Mouse (Mus musculus) liver, embryonic 11.5 days (tissue): Measurements from ENCODE around the gene Nlk. TPM values are rescaled to one million over a fixed set of nuclear protein-coding genes. Genes with fewer than 3 reads are reported as not detected.
"Not testable (repeated sequence)": the region's sequence is repeated elsewhere in the genome, so short reads cannot be mapped to it uniquely, and the experiment has no call there.

Experiments
- ATAC-seq: fragments of 200-750 bp; cut with Nextera tagmentation; replicated peaks from 2 replicates; pipeline ENCODE4 v1.8.0; 2017; ENCODE audit warnings: moderate number of reproducible peaks, mild to moderate bottlenecking, moderate TSS enrichment, moderate library complexity; ENCODE audit not compliant: low FRiP score
- DNase-seq: peaks from one replicate; pipeline ENCODE4 v3.0.0-alpha.2; 2017; ENCODE audit warnings: low spot score
- H3K27ac ChIP-seq: fragments of 300-500 bp; sonication (generic); 2 replicates; pipeline ENCODE4 v1.5.1; 2014; ENCODE audit warnings: mild to moderate bottlenecking, low read depth, low read length, control low read depth
- H3K27me3 ChIP-seq: fragments of 300-500 bp; sonication (generic); replicated peaks from 2 replicates; pipeline ENCODE4 v1.6.1; 2014; ENCODE audit warnings: low read length, mixed read lengths; ENCODE audit not compliant: control insufficient read depth, insufficient read depth
- H3K36me3 ChIP-seq: fragments of 300-500 bp; sonication (generic); 2 replicates; pipeline ENCODE4 v1.6.1; 2014; ENCODE audit warnings: mild to moderate bottlenecking, low read length, moderate library complexity, mixed read lengths; ENCODE audit not compliant: control insufficient read depth, insufficient read depth
- H3K4me1 ChIP-seq: fragments of 300-500 bp; sonication (generic); replicated peaks from 2 replicates; pipeline ENCODE4 v1.6.1; 2014; ENCODE audit warnings: low read length, mixed read lengths; ENCODE audit not compliant: control insufficient read depth, insufficient read depth
- H3K4me2 ChIP-seq: fragments of 300-500 bp; sonication (generic); 2 replicates; pipeline ENCODE4 v1.6.1; 2014; ENCODE audit warnings: mild to moderate bottlenecking, control low read depth, moderate library complexity
- H3K4me3 ChIP-seq: fragments of 300-500 bp; sonication (generic); 2 replicates; pipeline ENCODE4 v1.5.1; 2014; ENCODE audit warnings: low read depth, low read length, control low read depth
- H3K9ac ChIP-seq: fragments of 300-500 bp; sonication (generic); 2 replicates; pipeline ENCODE4 v1.6.1; 2014; ENCODE audit warnings: low read depth, low read length, control low read depth
- H3K9me3 ChIP-seq: fragments of 300-500 bp; sonication (generic); 2 replicates; pipeline ENCODE4 v1.6.1; 2016; ENCODE audit warnings: low read length, inconsistent platforms, mixed read lengths; ENCODE audit not compliant: control insufficient read depth
- WGBS: fragments of 180-500 bp; shearing (Covaris S2); extraction: QIAGEN DNeasy Blood & Tissue Kit; methylation state at CpG from one replicate; pipeline ENCODE4 v1.1.7; 2014; 5-methylcytosine and 5-hydroxymethylcytosine counted together
- polyA plus RNA-seq: library from polyadenylated mRNA; unstranded; fragments of >200 nt; fragmentation: Nextera tagmentation; extraction: Ambion mirVana; gene quantifications from 2 replicates; pipeline ENCODE4 v1.2.1, GENCODE M21; 2014

The Nlk gene
- polyA plus RNA-seq, 1 experiment from 2014 or later, result 17.2 TPM

DNA sequence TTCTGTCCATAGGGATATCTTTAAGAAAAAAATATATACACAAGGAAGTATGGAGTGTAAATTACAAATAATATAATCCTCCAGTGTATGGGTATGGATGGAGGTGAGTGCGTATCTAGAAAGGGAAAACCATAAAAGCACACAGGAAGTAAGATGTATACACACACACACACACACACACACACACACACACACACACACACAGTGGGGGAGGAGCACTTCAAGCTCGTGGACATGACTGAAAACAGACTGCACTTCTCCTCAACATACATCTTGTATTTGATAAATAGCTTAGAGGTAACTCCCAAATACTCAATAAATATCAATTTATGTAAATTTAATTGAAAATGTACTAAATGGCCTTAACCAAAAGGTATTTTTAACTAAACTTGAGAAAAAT is 32.3 kb downstream of the Nlk start:
- Histone ChIP-seq H3K4me3 (no peak overlapping the region), H3K9me3 (no peaks in the 10 kb centered on the region), H3K9ac (no peak overlapping the region), H3K27ac (no peak overlapping the region), H3K27me3 (no peaks in the 10 kb centered on the region), H3K4me1 (peaks cover 26% of the 10 kb centered on the region), H3K36me3 (no peaks in the 10 kb centered on the region), H3K4me2 (no peak overlapping the region)
- WGBS, result 57% methylated on average over 2 of the region's 2 CpGs
- DNase-seq (no peak), ATAC-seq (no peak)

DNA sequence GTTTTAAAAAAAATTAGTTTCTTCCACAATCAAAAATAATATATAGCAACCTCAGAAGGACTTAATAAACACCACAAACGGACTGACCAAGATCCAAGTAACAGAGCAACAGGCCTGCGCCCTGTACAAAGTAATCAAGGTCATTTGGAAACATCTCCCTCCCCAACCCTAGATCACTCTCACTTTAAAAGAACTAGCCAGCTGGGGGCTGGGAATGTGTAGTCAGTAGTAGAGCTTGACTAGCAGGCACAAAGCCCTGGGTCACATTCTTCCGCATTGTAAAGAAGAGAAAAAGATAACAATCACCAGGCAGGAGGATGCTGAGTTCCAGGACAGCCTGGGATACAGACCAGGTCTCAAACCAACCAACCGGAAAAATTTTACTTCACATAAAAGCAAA is 33.3 kb downstream of the Nlk start:
- H3K4me2 ChIP-seq, result no peak overlapping the region
- no peaks in the 10 kb centered on the region for H3K9me3 ChIP-seq
- no peak overlapping the region for H3K27ac ChIP-seq
- no peaks in the 10 kb centered on the region for H3K36me3 ChIP-seq
- no peak overlapping the region for H3K9ac ChIP-seq
- WGBS, result 62% methylated on average over 4 of the region's 4 CpGs
- ATAC-seq, result no peak
- no peaks in the 10 kb centered on the region for H3K27me3 ChIP-seq
- no peak for DNase-seq
- no peak overlapping the region for H3K4me3 ChIP-seq
- peaks cover 26% of the 10 kb centered on the region for H3K4me1 ChIP-seq

DNA sequence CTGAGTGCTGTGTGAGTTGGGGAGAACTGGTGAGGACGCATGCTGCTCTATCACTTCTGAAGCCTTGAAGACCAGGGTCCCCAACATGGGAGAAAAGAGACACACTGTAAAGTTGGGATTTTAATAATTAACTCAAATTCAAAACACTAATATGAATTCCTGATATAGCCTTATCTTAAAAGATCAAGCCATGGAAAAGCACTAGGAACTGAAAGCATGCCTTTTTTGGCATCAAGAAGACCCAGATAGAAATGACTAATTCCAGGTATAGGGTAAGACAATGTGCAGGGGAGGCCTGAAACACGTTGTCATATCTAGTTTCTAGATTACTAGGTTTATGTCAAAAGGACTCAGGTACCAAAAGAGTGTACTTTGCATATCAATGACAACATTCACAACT is 48.0 kb downstream of the Nlk start:
- Histone ChIP-seq H3K27ac (no peak overlapping the region), H3K27me3 (no peaks in the 10 kb centered on the region), H3K4me1 (no peaks in the 10 kb centered on the region), H3K4me2 (no peak overlapping the region), H3K9ac (no peak overlapping the region), H3K36me3 (no peaks in the 10 kb centered on the region), H3K9me3 (no peaks in the 10 kb centered on the region), H3K4me3 (no peak overlapping the region)
- DNase-seq (no peak), ATAC-seq (no peak)
- 81% methylated on average over 2 of the region's 2 CpGs for WGBS

DNA sequence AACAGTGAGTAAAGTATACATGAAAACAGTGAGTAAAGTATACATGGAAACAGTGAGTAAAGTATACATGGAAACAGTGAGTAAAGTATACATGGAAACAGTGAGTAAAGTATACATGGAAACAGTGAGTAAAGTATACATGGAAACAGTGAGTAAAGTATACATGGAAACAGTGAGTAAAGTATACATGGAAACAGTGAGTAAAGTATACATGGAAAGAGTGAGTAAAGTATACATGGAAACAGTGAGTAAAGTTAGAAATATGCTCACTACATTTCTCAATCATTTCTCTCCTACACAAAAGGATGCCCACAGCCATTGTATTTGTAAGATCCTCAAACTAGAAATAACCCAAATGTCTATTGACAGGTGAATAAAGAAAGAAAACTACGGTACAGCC is 48.8 kb downstream of the Nlk start:
- not testable (repeated sequence) for H3K4me3 ChIP-seq, H3K4me1 ChIP-seq, H3K9ac ChIP-seq, H3K36me3 ChIP-seq, H3K27me3 ChIP-seq, H3K9me3 ChIP-seq, ATAC-seq, H3K4me2 ChIP-seq, H3K27ac ChIP-seq, DNase-seq
- WGBS, result 94% methylated on average over 1 of the region's 1 CpGs

DNA sequence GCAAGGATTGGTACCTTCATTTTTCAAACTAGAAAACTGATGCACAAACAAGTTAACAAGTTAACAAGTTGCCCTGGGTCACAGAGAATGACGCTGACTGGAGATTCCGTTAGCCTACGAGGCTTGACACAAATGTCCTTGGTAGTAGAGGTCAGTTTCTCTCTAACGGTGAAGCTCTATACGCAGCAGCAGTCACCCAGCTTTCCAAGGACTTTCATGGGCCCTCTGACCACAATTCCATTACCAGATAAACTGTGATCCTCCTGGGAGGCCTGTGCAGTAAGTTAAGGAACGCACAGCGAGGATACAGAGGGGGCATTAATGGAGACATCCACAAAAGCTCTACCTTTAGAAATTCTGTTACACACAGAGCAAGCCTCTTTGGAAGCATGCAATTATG is 53.4 kb downstream of the Nlk start:
- WGBS, result 86% methylated on average over 7 of the region's 7 CpGs
- Histone ChIP-seq H3K9ac (no peak overlapping the region), H3K36me3 (no peaks in the 10 kb centered on the region), H3K27ac (no peak overlapping the region), H3K9me3 (no peaks in the 10 kb centered on the region), H3K4me2 (no peak overlapping the region), H3K27me3 (no peaks in the 10 kb centered on the region), H3K4me3 (no peak overlapping the region), H3K4me1 (no peaks in the 10 kb centered on the region)
- ATAC-seq, result no peak
- DNase-seq, result no peak

DNA sequence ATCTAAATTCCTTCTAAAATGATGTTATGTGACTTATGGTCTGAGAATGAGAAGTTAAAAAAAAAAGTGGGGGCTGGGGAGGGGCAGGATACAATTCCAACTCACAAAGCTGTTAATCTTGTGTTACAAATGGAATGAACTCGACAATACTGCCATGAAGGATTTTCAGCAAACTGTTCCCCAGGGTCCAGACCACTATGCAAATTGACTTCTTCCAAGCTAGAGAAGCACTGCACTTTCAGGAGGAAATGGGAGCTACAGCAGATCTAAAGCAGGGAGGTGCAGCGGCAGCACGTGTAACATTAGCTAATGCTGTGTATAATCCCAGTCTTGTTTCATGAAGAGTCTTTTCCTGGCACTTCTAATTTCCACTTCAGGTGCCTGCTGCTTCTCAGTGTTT is 55.0 kb downstream of the Nlk start:
- H3K4me2 ChIP-seq, result no peak overlapping the region
- WGBS, result 68% methylated on average over 3 of the region's 3 CpGs

DNA sequence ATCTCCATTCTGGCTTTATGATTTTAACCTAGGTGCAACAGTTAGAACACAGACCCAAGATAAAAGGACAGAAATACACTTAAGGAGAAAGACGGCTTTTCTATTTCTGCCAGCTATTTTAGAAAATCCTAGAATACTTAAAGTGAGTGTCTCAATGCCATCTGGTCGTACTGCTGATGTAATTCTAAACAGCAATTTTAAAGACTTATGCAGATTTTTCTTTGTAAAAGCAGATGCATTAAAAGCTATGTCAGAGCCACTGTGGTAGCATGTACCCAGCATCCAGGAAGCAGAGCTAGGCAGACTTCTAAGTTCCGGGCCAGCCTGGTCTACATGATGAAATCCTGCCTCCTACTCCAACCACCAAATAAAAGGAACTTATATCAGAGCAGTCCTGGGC is 56.1 kb downstream of the Nlk start:
- H3K4me1 ChIP-seq, result no peaks in the 10 kb centered on the region
- H3K4me2 ChIP-seq, result no peak overlapping the region
- H3K36me3 ChIP-seq, result peaks cover 4% of the 10 kb centered on the region; the same call in 1 of the 2 replicates
- H3K27me3 ChIP-seq, result no peaks in the 10 kb centered on the region
- ATAC-seq (no peak), DNase-seq (no peak)
- H3K27ac ChIP-seq, result no peak overlapping the region
- H3K9me3 ChIP-seq, result no peaks in the 10 kb centered on the region
- no peak overlapping the region for H3K9ac ChIP-seq
- no peak overlapping the region for H3K4me3 ChIP-seq
- 90% methylated on average over 3 of the region's 3 CpGs for WGBS

More for the DNA sequence above, 55.0 kb downstream of the Nlk start:
- ATAC-seq (no peak), DNase-seq (no peak)
- Histone ChIP-seq H3K4me3 (no peak overlapping the region), H3K4me1 (no peaks in the 10 kb centered on the region), H3K36me3 (no peaks in the 10 kb centered on the region), H3K9me3 (no peaks in the 10 kb centered on the region), H3K9ac (no peak overlapping the region), H3K27me3 (no peaks in the 10 kb centered on the region), H3K27ac (no peak overlapping the region)

DNA sequence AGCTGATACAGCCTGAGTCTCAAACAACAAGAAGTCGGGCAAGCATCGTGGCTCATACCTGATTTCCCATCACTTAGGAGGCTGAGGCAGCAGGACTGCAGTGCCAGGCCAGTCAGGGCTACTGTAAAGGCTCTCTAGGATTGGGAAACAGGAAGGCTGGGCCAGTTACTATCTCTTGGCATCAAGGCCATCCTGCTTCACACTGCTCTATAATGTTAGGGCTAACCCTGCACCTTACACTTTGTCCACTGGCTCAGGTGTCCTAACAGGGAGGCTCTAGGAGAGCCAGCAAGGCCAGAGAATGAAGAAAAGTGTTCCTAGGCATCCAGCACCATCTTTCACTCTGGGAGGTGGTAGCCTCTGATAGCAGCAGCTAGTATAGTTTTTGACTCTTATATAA is 64.4 kb downstream of the Nlk start:
- 93% methylated on average over 2 of the region's 2 CpGs for WGBS
- no peak for ATAC-seq
- Histone ChIP-seq H3K4me2 (no peak overlapping the region), H3K9me3 (no peaks in the 10 kb centered on the region), H3K9ac (no peak overlapping the region), H3K4me1 (no peaks in the 10 kb centered on the region), H3K27me3 (no peaks in the 10 kb centered on the region), H3K36me3 (peaks cover 4% of the 10 kb centered on the region; the same call in 1 of the 2 replicates), H3K4me3 (no peak overlapping the region), H3K27ac (no peak overlapping the region)
- no peak for DNase-seq

DNA sequence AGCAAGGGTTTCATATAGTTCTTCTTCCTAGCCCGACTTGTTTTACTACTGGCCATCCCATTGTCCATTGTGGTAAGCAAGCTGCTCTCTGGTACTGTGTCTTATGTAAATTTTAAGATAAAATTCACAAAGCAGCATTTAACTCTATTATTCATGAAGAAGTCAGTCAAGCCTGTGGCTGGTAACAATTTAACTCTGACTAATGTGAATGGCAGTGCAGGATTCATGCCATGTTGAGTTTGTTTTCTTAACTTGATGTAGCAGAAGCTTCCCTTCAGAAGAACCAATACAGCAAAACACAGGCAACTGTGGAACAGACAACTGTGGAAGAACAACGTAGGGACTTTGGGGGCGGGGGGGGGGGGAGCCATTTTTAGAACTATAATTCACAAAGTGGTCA is 68.3 kb downstream of the Nlk start:
- H3K9ac ChIP-seq, result no peak overlapping the region
- DNase-seq (no peak), ATAC-seq (no peak)
- H3K4me2 ChIP-seq, result no peak overlapping the region
- H3K36me3 ChIP-seq, result no peaks in the 10 kb centered on the region
- no peak overlapping the region for H3K27ac ChIP-seq
- no peak overlapping the region for H3K4me3 ChIP-seq
- no peaks in the 10 kb centered on the region for H3K27me3 ChIP-seq
- no peaks in the 10 kb centered on the region for H3K9me3 ChIP-seq
- no peaks in the 10 kb centered on the region; the same call in none of the 2 replicates for H3K4me1 ChIP-seq
- WGBS, result 81% methylated on average over 3 of the region's 3 CpGs
